Mouse (Mus musculus) A20 (cell line): ENCODE results near the gene Coro1b.
A peak's percentile ranks its signal among the peaks of the same experiment; 100 is the strongest.

Experiments
- DNase-seq: peaks from one replicate; pipeline ENCODE4 v3.0.0-alpha.2; 2011; ENCODE audit warnings: low read depth, low spot score

Gene Coro1b

GRCm38 (mm10) chr19:4148491-4148806 lies at the start of gene Coro1b:
Gene Coro1b, plus strand, starts transcription at chr19:4148619.
- peak; percentile 92 for DNase-seq

DNA sequence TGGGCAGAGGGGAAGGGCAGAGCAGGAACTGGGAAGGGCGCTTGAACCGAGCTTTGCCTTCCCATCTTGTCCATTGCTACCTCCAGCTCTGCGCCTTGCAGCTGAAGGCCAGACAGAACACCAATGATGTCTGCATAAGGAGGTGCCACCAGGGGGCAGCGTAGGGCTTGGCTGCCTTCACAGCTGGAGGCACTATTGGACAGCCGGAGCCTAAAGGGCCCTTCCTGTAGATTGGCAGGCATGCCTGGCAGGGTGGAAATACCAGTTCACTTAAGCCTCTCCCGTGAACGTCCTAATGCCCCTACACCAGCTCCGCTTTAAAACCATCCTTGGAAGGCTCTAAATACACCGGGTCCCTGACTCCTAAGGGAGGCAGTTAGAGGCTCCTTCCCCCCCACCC lies 49.4 kb upstream of the Coro1b start:
- DNase-seq, result peak; percentile 93

DNA sequence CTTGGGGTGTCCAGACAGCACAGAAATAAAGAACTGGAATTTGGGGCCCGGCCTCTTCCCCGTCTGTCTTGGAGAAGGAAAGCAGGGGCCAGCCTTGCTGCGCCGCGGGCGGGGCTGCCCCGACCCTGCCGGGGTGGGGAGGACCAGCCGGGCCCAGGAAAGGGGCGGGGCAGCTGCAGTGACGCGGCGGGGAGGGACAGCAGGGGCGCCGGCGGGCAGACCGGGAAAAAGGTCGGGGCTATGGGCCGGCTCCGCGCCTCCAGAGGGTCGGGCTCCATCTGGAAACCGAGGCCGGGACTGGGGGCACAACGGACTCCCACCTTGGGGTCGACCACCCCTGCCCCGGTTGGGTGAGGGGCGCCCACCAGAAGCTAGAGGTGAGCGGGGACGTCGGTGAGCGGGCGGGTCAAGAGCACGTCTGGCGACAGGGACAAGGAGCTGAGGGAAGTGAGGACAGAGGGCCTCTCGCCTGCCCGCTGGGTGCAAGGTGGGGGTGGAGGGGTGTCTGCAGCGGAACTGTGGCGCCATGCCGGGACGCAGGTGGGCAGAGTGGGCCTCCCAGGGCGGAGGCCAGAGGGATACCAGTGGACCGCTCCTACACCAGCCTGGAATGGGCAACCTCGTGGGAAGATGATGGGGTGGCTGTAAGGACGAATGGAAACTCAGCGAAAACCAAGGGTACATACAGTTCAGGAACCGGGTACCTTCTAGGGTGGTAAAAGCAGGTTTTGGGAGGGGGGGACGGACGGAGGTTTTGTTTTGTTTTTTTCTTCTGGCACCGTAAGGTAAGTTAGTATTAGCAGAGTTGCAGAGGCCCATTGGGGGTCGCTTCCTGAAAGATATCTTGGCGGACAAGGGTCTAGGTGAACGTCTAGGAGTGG lies 48.3 kb upstream of the Coro1b start, which contains the start of gene Pitpnm1:
Gene Pitpnm1 (plus strand): TSS at position 162 of the 881 bp plus-strand sequence.
- DNase-seq, result peak; percentile 88

GRCm38 (mm10) chr19:4100718-4101261 lies 47.6 kb upstream of the Coro1b start:
- peak; percentile 76 for DNase-seq

GRCm38 (mm10) chr19:4101466-4101865 lies 47.0 kb upstream of the Coro1b start:
- DNase-seq, result no peak

DNA sequence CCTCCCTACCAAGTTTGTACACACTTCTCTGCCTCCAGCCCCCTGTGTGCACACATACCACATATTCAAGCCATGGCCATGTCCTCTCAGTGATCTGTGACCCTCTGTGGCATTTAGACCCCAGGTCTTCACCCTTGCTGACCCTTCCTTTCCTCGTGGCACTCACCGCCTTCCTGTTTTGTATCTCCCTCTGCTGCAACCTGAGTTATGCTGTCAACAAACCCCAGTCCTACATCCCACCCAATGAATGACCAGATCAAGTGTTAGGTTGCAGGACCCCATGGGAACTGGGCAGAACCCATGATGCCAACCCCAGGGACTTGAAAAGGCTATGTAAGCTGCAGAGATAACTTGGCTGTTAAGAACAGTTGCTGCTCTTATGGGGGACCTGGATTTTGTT lies 46.4 kb upstream of the Coro1b start:
- no peak for DNase-seq

GRCm38 (mm10) chr19:4102626-4103025 lies 45.8 kb upstream of the Coro1b start:
- no peak for DNase-seq

DNA sequence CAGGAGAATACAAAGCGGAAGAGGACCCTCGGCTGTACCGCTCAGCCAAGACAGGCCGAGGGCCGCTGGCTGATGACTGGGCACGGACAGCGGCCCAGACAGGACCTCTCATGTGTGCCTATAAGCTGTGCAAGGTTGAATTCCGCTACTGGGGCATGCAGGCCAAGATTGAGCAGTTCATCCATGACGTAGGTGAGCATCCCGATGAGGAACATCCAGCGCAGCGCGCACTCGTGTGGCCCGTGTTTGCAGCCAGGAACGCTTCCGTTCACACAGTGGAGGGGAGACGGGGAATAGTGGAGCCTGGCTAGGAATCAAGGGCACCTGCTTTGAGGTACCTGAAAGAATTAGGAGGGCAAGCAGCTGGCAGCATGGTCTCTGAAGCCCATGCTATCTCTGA lies 45.1 kb upstream of the Coro1b start:
- no peak for DNase-seq

GRCm38 (mm10) chr19:4103792-4104191 lies 44.6 kb upstream of the Coro1b start:
- DNase-seq, result peak; percentile 73

GRCm38 (mm10) chr19:4104675-4105194 lies 43.7 kb upstream of the Coro1b start:
- DNase-seq, result no peak

DNA sequence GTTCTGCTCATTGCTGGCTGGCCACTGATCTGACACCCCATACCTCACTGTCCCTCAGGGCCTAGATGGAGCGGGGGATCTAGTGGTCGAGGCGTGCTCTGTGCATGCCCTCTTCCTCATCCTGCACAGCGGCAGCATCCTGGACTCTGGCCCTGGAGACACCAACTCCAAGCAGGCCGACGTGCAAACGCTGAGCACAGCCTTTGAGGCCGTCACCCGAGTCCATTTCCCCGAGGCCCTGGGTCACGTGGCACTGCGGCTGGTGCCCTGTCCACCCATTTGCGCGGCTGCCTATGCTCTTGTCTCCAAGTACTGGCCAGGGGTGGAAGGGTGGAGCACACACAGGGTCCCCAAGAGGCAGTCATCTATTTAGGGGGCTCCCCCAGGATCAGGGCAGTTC lies 41.8 kb upstream of the Coro1b start:
- DNase-seq, result no peak

DNA sequence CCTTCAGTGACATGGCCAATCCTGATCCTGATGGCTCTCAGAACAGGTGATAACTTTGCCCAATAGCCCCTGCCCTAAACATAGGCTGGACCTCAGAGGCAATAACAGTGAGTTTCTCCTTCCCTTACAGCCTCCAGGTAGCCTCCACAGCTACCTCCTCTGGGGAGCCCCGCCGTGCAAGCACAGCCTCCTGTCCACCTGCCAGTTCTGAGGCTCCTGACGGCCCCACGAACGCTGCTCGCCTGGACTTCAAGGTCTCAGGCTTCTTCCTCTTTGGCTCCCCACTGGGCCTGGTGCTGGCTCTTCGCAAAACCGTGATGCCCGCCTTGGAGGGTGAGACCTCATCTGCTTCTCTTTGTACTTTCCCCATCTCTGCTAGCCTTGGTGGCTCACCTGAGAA lies 39.9 kb upstream of the Coro1b start:
- no peak for DNase-seq

DNA sequence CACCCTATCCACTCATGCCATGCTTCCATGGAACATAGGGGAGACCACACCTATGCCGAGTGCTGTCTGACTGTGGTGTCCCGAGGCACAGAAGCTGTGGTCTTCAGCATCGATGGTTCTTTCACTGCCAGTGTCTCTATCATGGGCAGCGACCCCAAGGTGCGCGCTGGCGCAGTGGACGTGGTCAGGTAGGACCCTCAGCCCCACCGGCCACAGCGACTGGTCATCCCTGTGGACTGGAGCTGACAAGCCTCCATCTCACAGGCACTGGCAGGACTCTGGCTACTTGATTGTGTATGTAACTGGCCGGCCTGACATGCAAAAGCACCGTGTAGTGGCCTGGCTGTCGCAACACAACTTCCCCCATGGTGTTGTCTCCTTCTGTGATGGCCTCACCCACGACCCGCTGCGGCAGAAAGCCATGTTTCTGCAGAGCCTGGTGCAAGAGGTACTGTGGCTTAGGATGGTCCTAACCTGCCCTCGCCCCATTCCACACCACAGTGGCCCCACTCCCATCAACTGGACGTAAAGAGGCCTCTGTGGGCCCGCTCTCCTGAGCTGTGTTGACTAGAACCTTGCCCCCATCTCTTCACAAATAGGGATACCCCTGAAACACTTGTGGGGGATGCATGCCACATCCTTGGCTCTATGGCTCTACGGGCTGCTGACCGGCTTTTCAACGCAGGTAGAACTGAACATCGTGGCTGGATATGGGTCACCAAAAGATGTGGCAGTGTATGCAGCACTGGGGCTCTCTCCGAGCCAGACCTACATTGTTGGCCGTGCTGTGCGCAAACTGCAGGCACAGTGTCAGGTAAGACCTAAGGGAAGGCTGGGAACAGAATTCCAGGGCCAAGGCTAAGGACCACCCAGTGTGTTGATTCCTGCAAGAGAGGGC lies 36.1 kb upstream of the Coro1b start:
- DNase-seq, result no peak

GRCm38 (mm10) chr19:4113186-4113805 lies 35.1 kb upstream of the Coro1b start:
- peak; percentile 9 for DNase-seq

GRCm38 (mm10) chr19:4113806-4114230 lies 34.6 kb upstream of the Coro1b start:
- peak; percentile 64 for DNase-seq

GRCm38 (mm10) chr19:4114551-4114950 lies 33.9 kb upstream of the Coro1b start:
- peak; percentile 1 for DNase-seq

- no peak for DNase-seq
These were observed 33.3 kb upstream of the Coro1b start for GRCm38 (mm10) chr19:4115144-4115543.

DNA sequence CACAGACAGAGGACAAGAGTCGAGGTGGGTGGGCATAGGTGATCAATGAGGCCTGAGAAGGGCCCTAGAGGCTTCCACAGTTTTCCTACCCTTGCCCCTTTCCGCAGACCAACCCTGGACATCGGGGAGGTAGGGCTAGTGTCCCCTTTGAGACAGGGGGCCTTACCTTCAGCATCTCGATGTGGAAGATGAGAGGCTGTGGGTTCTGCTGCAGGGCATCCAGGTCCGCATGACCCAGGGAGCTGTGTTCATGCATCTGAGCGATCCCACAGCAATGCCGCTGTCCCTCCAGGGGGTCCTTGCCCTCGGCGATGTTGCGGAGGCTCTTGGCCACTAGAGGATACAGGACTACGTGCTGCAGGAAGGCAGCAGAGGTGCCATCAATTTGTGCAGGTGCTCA lies 32.6 kb upstream of the Coro1b start:
- no peak for DNase-seq

GRCm38 (mm10) chr19:4117006-4117405 lies 31.4 kb upstream of the Coro1b start:
- no peak for DNase-seq

GRCm38 (mm10) chr19:4118350-4118749 lies 30.1 kb upstream of the Coro1b start:
- DNase-seq, result no peak

DNA sequence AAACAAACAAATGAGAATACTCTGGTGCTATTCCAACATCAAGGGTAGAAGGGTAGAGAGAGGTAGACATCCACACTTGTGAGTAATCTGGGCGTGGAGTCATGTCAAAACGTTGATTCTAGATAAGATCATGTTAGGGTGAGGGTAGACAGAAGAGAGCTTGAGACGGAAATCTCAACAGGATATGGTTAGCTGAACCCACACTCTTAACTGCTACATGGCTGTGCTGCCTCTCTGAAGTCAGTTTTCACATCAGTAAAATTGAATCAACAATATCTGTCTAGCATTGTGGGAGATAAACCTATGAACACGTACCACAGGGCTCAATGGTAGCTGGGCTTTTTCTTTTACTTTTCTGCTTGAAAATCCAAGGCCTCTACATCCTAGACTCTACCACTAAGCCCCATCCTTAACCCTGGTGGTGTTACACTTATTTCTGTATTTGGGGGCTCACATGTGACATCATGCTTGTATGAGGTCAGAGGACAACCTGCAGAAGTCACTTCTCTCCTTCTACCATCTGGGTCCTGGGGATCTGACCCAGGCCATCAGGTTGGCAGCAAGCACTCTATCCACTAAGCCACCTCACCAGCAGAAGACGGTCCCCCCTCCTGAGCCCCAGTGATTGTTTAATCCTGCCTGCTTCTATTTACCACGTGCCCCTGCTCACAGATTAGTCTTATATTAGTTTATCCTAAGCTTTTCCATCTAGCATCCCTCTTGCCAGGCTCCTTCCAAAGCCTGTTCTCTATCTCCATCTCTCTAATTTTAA lies 28.5 kb upstream of the Coro1b start:
- no peak for DNase-seq
